Mouse (Mus musculus) brain, adult 2 months (tissue): ENCODE data around the gene Gne.
A peak's percentile ranks its signal among the peaks of the same experiment; 100 is the strongest.

ENCODE experiments used
- DNase-seq: peaks from one replicate; pipeline ENCODE4 v3.0.0; 2011; ENCODE audit warnings: low read depth, low spot score

The Gne gene

GRCm38 (mm10) chr4:44083945-44084344, at the start of gene Gne:
Gne (minus strand) TSS chr4:44084177.
- no peak for DNase-seq

DNA sequence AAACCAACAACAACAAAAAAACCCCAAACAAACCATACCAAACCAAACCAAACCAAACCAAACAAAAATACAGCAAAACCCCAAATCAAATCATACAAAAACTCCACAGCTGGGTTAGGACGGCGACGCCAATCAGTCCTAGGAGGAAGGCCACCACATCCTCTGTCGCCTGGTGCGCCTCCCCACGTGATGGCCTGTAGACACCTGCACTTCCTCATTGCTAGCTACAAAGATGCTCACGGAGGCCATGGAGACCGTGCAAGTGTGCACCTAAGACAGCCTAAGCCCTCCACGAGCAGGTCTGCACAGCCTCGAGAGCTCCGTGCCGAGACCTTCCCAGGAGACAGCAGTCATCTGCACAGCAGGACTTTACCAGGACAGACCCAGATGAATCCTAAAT, 42.8 kb upstream of the Gne start:
- no peak for DNase-seq

DNA sequence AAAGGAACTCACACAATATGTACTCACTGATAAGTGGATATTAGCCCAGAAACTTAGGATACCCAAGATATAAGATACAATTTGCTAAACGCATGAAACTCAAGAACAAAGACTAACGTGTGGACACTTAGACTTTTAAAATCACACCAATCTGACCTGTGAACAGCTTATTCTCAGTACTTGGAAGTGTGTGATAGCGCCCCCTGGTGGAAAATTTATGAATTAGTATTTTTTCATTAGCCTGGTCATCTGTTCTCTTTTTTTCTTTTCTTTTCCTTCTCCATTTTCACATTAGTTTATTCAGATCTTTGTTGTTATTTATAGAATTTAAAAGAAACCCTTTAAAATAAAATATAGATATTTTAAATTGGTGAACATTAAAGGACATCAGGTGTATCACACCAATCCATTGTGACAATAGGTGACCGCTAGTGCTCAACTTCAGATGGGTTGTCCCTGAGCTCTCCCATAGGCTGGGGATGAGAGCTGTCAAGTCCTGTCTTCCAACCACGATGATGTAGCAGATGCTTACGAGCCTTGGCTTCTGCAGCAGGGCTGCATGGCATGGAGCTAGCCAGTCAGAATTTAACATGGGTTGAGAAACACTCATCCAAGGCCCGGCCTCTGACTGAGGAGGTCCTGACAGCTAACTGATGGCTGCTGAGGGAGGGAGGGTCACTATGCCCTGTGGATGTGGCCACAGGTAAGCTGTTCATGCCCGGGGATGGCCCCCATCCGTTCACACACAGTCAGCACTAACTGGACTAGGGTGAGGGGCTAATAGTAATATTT, 35.6 kb upstream of the Gne start:
- DNase-seq: peak; percentile 65

- DNase-seq: no peak
Measured at GRCm38 (mm10) chr4:44115046-44115445, 31.1 kb upstream of the Gne start.

GRCm38 (mm10) chr4:44113393-44114138, 29.6 kb upstream of the Gne start:
- peak; percentile 36 for DNase-seq

DNA sequence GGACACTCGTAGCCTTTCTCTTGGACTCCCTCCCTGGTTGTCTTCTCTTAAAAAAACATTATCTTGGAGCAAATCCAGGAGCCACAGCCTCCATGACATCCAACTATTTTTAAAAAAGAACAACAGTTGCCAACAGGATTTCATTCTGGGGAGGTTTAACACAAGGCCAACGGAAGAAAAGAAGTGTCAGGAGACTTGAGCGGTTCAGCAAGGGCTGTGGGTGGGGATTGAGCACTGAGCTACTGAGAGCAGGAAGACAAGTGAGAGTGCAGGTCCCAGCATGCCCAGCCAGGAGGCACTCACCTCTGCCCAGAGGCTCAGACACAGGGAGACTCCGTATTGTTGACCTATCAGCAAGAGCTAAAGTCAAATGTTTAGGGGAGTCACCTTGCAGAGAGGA, 28.8 kb upstream of the Gne start:
- no peak for DNase-seq

- DNase-seq: no peak
Measured at GRCm38 (mm10) chr4:44110771-44111170, 26.8 kb upstream of the Gne start.

DNA sequence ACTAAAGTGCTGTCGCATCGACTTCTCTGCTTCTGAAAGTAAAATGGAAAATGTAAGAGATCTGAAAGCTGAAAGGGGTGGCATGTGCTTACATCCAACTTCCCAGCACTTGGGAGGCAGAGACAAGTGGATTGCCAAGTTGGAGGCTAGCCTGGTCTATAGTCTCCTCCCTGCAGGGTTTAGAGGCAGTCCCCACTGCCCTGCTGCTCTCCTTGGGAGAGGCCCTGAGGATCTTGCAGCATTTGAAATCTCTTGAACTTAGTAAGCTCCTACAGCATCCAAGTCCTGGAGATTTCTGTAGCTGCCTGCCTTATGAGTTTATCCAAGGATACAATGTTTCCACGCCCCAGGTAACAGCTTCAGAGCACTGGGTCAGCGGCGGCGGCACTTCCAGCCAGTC, 24.3 kb upstream of the Gne start:
- DNase-seq: no peak

DNA sequence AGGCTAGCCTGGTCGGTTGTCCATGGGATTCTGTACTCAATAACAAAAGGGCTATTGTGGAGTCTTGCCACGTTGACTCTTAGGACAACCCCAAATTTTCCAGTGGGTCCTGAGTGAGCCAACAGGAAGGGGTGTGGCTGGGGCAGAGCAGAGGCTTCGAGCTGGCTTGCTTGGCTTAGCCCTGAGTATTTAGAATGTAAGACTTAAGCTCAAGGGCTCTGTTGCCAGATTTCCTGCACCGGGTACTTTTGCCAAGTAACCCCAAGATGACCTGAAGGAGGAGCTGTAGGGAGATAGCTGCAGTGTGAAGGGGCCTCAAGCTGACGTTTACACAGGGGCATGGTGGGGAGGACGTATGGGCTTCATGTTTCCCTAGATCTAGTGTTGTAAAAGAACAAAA, 23.4 kb upstream of the Gne start:
- no peak for DNase-seq

DNA sequence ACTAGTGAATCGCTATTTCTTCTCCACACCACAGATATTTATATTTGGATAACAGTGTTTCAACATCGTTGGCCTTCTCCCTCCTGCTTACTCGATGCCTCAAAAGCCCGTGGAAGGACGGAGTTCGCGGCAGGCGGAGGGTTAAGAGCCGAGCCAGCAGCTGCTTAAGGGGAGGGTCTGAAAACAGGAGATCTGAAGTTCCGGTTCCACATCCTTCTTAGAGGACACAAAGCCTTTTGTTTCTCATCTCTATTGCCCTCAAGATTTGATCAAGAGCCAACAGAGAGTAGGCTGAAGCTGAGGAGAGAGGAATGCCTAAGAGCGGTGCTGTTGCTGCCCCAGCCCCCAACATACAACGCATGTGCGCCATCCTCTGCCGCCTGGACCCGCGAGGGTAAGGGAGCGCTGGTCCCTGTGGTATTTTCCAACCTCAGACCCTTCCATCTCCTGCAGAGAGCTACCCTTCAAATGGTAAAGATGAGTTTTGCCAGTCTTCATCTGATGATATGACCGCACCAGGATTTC, 22.4 kb upstream of the Gne start:
- DNase-seq: peak; percentile 36

DNA sequence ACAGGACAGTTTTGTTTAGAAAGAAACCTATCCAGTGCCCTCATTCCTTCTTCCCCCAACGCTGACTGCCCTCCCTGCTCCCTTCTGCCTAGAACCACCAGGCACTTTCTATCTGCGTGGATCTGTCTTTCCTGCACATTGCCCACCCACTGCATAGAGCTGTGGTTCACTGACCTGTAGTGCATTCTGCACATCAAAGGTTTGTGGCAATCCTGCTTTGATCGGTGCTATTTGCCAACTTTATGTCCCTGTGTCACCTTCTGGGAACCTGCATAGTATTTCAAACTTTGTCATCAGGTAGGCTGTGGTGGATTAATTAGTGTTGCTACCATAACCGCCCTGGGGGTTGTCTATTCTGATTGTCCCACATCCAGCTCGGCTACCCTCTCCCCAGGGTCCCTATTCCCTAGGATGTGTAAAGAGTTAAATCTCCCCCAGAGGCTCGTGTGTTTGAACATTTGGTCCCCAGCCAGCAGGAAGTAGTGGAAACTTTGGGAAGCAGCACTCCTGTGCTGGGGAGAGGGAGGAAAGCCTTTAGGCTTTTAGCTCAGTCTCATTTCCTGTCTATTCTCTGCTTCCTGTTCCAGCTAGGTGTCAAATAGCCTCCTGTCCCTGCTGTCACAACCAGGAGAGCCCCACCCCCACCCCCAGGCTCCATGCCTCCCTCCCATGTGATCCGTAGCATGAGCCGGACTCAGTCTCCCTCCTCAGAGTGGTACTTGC, 20.4 kb upstream of the Gne start:
- no peak for DNase-seq

GRCm38 (mm10) chr4:44103620-44104019, 19.6 kb upstream of the Gne start:
- no peak for DNase-seq

- DNase-seq: no peak
Measured at GRCm38 (mm10) chr4:44097576-44098335, 13.8 kb upstream of the Gne start.

DNA sequence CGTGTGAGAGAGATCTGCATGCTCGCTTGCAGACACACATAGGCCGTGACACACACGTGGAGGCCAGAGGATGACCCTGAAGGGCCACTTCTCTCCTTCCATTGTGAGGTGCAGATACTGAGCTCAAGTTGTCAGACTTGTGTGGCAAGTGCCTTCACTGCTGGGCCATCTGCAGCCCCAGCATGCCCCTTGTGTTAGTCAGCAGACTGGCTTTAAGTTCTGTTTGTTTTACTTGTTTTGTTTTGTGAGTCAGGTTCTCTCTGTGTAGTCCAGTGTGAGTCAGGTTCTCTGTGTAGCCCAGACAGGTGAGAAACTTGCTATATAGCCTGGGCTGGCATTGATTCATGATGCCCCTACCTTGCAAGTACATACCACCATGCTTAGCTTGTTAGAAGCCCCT, 10.5 kb upstream of the Gne start:
- no peak for DNase-seq

- DNase-seq: no peak
Measured at GRCm38 (mm10) chr4:44092359-44092758, 8.4 kb upstream of the Gne start.

DNA sequence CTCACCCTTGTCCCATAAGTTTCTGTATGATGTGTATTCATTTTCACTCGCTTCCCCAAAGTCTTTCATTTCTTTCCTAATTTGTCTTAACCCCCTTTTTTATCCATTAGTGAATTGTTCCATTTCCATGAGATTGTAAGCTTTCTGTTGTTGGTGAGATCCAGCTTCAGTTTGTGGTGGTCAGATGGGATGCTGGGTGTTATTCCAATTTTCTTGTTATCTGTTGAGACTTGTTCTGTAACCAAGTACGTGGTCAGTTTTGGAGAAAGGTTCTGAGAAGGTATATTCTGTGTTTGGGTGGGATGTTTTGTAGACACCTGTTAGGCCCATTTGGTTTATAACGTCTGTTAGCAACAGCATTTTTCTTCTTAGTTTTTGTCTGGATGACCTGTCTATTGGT, 1.6 kb upstream of the Gne start:
- DNase-seq: no peak

DNA sequence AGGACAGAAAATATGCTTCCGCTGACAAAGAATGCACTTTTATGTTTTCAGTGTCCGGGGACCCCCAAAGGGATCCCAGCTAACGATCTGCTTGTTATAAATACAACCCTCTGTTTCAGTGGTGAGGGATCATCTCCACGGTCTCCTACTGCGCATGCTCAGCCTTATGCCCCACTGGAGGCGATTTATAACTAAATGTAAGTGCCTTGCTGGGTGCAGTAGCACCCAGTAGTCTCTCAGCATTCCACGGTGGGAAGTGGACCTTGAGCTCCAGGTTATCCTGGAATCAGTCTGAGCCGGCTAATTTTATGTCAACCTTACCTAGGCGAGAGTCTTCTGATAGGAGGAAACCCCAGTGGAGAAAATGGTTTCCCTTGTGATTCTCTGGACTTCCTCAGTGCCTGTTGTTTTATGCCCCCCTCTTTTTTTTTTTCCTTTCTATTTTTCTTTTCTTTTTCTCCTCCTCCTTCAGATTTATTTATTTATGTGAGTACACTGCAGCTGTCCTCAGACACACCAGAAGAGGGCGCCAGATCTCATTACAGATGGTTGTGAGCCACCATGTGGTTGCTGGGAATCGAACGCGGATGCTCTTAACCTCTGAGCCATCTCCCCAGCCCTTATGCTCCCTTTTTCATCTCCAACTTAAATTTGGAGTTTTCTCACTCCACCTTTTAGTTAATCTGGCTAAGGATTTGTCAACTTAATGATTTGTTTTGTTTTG, 787 bp upstream of the Gne start:
- no peak for DNase-seq

GRCm38 (mm10) chr4:44078358-44078933, 5.5 kb downstream of the Gne start:
- no peak for DNase-seq

- DNase-seq: no peak
Measured at GRCm38 (mm10) chr4:44074422-44074821, 9.6 kb downstream of the Gne start.

DNA sequence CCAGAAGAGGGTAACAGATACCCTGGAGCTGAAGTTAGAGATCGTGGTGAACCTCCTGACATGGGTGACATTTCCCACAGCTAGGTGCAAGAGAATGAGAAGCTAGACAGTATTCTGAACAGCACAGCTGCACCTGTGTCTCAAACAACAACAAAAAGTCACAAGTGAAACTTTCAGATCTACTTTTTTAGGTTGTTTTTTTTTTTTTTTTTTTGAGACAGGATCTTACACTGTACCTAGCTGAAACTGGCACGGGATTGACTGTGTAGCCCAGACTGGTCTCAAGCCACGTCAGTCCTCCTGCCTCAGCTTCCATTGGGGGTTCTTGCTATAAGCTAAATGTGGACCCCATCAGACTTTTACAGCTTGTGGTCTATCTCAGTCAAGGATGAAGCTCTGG, 10.2 kb downstream of the Gne start:
- no peak for DNase-seq
